Mouse (Mus musculus) G1E (cell line): ENCODE results near the gene Churc1. TPM values are rescaled to one million over a fixed set of nuclear protein-coding genes. Genes with fewer than 3 reads are reported as not detected.

Experiments
- ATAC-seq: 2 replicates; pipeline ENCODE4 v1.8.0; 2016; ENCODE audit warnings: mild to moderate bottlenecking; ENCODE audit not compliant: insufficient number of reproducible peaks, poor library complexity, low FRiP score, severe bottlenecking; ENCODE audit errors: extremely low read depth
- DNase-seq: peaks from one replicate; pipeline ENCODE4 v3.0.0; 2012; ENCODE audit warnings: low spot score
- H3K27me3 ChIP-seq: 2 replicates; pipeline ENCODE4 v1.6.1; 2012; ENCODE audit warnings: mild to moderate bottlenecking, low read length, inconsistent platforms; ENCODE audit not compliant: insufficient read depth
- H3K36me3 ChIP-seq: replicated peaks from 2 replicates; pipeline ENCODE3; 2012; ENCODE audit warnings: mild to moderate bottlenecking, inconsistent platforms
- H3K4me1 ChIP-seq: 2 replicates; pipeline ENCODE4 v1.6.1; 2012; ENCODE audit warnings: low read depth, low read length, inconsistent platforms, mixed read lengths; ENCODE audit not compliant: insufficient read depth
- H3K4me3 ChIP-seq: 2 replicates; pipeline ENCODE4 v1.5.1; 2012; ENCODE audit warnings: low read depth, mild to moderate bottlenecking, inconsistent platforms, low read length, moderate library complexity, mixed read lengths
- H3K9me3 ChIP-seq: replicated peaks from 2 replicates; pipeline ENCODE4 v1.6.1; 2012; ENCODE audit warnings: inconsistent platforms
- CTCF ChIP-seq: IDR thresholded peaks from 2 replicates; pipeline ENCODE4 v1.5.1; 2012; ENCODE audit warnings: low read depth, low read length, inconsistent platforms, mixed read lengths
- GATA1 ChIP-seq: IDR thresholded peaks from 2 replicates; pipeline ENCODE4 v1.6.1; 2012; ENCODE audit warnings: borderline replicate concordance, low read length, inconsistent platforms, mixed read lengths
- GATA2 ChIP-seq: IDR thresholded peaks from 2 replicates; pipeline ENCODE4 v1.6.1; 2012; ENCODE audit warnings: low read depth, low read length, inconsistent platforms, borderline replicate concordance
- POLR2AphosphoS5 ChIP-seq: IDR thresholded peaks from 2 replicates; pipeline ENCODE4 v1.6.1; 2012; ENCODE audit warnings: low read depth, low read length, inconsistent platforms; ENCODE audit not compliant: insufficient replicate concordance
- TAL1 ChIP-seq: conservative IDR thresholded peaks from 2 replicates; pipeline ENCODE4 v1.6.1; 2012; ENCODE audit warnings: low read depth, low read length, inconsistent platforms, mixed read lengths
- polyA plus RNA-seq: library from polyadenylated mRNA; stranded (reverse); fragments of >175 nt; gene quantifications from 2 replicates; pipeline ENCODE4 v1.2.3, GENCODE M21; 2012
- total RNA-seq, 2 experiments: library from RNA; stranded (forward) in 1 of 2; stranded (reverse) in 1 of 2; fragments of 200-1000 nt in 1 of 2; fragments of >200 nt in 1 of 2; fragmentation: Nextera tagmentation in 1 of 2; gene quantifications; 2 replicates each; pipeline ENCODE4 v1.2.3; 2014 to 2017

Gene Churc1
- total and polyA plus RNA-seq, 3 experiments: 8.0 to 123 (median 46.1) TPM

GRCm38 (mm10) chr12:76803700-76804252 is 38.4 kb downstream of the Churc1 start:
- peaks cover 83% of the 10 kb centered on the region for H3K27me3 ChIP-seq

GRCm38 (mm10) chr12:76805056-76805811 is 39.9 kb downstream of the Churc1 start:
- DNase-seq (no peak), ATAC-seq (no peak)
- no peak for TF ChIP-seq TAL1
- no peak for TF ChIP-seq POLR2AphosphoS5
- TF ChIP-seq GATA1: no peak
- TF ChIP-seq CTCF: no peak
- TF ChIP-seq GATA2: no peak
- Histone ChIP-seq H3K36me3 (no peaks in the 10 kb centered on the region), H3K27me3 (peaks cover 77% of the 10 kb centered on the region), H3K9me3 (no peaks in the 10 kb centered on the region), H3K4me3 (no peak overlapping the region), H3K4me1 (0 out of 2 replicates have a peak, but pooled peaks cover 2% of the 10 kb centered on the region)

More at GRCm38 (mm10) chr12:76803700-76804252, 38.4 kb downstream of the Churc1 start:
- peak; percentile 59 for DNase-seq
- Histone ChIP-seq H3K36me3 (no peaks in the 10 kb centered on the region), H3K9me3 (no peaks in the 10 kb centered on the region), H3K4me3 (no peak overlapping the region), H3K4me1 (peaks cover 9% of the 10 kb centered on the region; the same call in 1 of the 2 replicates)
- 0 out of 2 replicates have a peak, but pooled peaks have one; percentile 40 for ATAC-seq
- TF ChIP-seq GATA2 (no peak), CTCF (peak; percentile 92)

- TF ChIP-seq GATA2 (no peak), TAL1 (no peak)
- Histone ChIP-seq H3K4me1 (0 out of 2 replicates have a peak, but pooled peaks cover 2% of the 10 kb centered on the region), H3K27me3 (peaks cover 72% of the 10 kb centered on the region), H3K4me3 (no peak overlapping the region), H3K9me3 (no peaks in the 10 kb centered on the region), H3K36me3 (no peaks in the 10 kb centered on the region)
- DNase-seq (no peak), ATAC-seq (no peak)
Measured at GRCm38 (mm10) chr12:76807796-76808195, 42.5 kb downstream of the Churc1 start.

GRCm38 (mm10) chr12:76810491-76810890 is 45.2 kb downstream of the Churc1 start:
- DNase-seq: no peak
- H3K27me3 ChIP-seq: peaks cover 69% of the 10 kb centered on the region
- no peak overlapping the region for H3K4me3 ChIP-seq
- no peak for ATAC-seq
- no peak for TF ChIP-seq POLR2AphosphoS5
- TF ChIP-seq GATA1: no peak
- TF ChIP-seq CTCF: no peak
- no peak for TF ChIP-seq TAL1
- TF ChIP-seq GATA2: no peak
- no peaks in the 10 kb centered on the region for H3K36me3 ChIP-seq
- H3K4me1 ChIP-seq: peaks cover 3% of the 10 kb centered on the region; the same call in 1 of the 2 replicates
- H3K9me3 ChIP-seq: no peaks in the 10 kb centered on the region

GRCm38 (mm10) chr12:76811006-76811405 is 45.7 kb downstream of the Churc1 start:
- ATAC-seq: no peak
- Histone ChIP-seq H3K36me3 (no peaks in the 10 kb centered on the region), H3K27me3 (peaks cover 68% of the 10 kb centered on the region), H3K9me3 (no peaks in the 10 kb centered on the region), H3K4me1 (peaks cover 3% of the 10 kb centered on the region; the same call in 1 of the 2 replicates), H3K4me3 (no peak overlapping the region)
- no peak for DNase-seq
- TF ChIP-seq POLR2AphosphoS5 (no peak), GATA1 (no peak), CTCF (no peak), GATA2 (no peak), TAL1 (no peak)

GRCm38 (mm10) chr12:76813543-76813942 is 48.2 kb downstream of the Churc1 start:
- DNase-seq: no peak
- Histone ChIP-seq H3K27me3 (peaks cover 76% of the 10 kb centered on the region), H3K4me1 (peaks cover 5% of the 10 kb centered on the region; the same call in 1 of the 2 replicates), H3K36me3 (no peaks in the 10 kb centered on the region), H3K9me3 (no peaks in the 10 kb centered on the region), H3K4me3 (no peak overlapping the region)
- no peak for ATAC-seq
- TF ChIP-seq GATA2: no peak

GRCm38 (mm10) chr12:76814120-76814519 is 48.8 kb downstream of the Churc1 start:
- DNase-seq (no peak), ATAC-seq (no peak)
- Histone ChIP-seq H3K36me3 (no peaks in the 10 kb centered on the region), H3K4me3 (no peak overlapping the region), H3K27me3 (peaks cover 82% of the 10 kb centered on the region), H3K9me3 (no peaks in the 10 kb centered on the region), H3K4me1 (peaks cover 5% of the 10 kb centered on the region; the same call in 1 of the 2 replicates)
- TF ChIP-seq GATA1 (no peak), POLR2AphosphoS5 (no peak), CTCF (no peak), GATA2 (no peak), TAL1 (no peak)
